Comparison of ENCODE assay signal across 30 mouse cellular contexts in the genomic region with DNA sequence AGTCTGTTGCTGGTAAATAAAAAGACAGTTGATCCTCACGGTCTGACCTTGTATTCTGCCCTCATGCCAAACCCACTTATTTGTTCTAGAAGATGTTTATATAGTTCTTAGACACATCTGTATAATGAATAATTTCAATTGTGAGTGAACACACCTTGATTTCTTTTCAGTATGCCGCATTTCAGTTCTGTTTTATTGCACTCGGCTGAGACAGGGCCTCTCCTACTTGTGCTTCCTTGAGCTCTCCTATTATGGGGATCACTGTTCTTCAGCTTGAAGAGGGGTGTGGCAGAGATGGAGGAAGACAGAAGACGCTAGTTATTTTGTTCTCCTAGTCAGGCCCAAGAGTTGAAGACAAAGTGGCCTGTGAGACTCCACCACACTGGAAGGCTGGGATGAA.
"Had no signal": no experiment of that assay in that cellular context is flagged by ENCODE, and none has a peak within 500 bp of the region (broad histone marks: within the 10 kb centered on the region; RNA-seq: fewer than 3 reads in every experiment).

No protein-coding gene starts in this region.

- H3K4me3 ChIP-seq: left cerebral cortex, adult 2 months; limb, embryonic 10.5 days; limb, embryonic 12.5 days; limb, embryonic 13.5 days; limb, embryonic 15.5 days; liver, embryonic 12.5 days; liver, embryonic 13.5 days; liver, embryonic 15.5 days; lung, embryonic 15.5 days; megakaryocyte, embryonic 14.5 days; midbrain, embryonic 10.5 days; midbrain, embryonic 12.5 days; midbrain, embryonic 13.5 days; midbrain, embryonic 15.5 days; myocyte had no signal

- H3K9ac ChIP-seq: limb, embryonic 12.5 days; limb, embryonic 13.5 days; limb, embryonic 15.5 days; liver, embryonic 12.5 days; liver, embryonic 13.5 days; liver, embryonic 14.5 days; liver, embryonic 15.5 days; liver, postnatal 0 days; lung, embryonic 14.5 days; lung, embryonic 15.5 days; midbrain, embryonic 12.5 days; midbrain, embryonic 13.5 days; midbrain, embryonic 15.5 days had no signal

- H3K27ac ChIP-seq: left cerebral cortex, adult 2 months; limb, embryonic 10.5 days; limb, embryonic 12.5 days; limb, embryonic 13.5 days; limb, embryonic 15.5 days; liver, embryonic 12.5 days; liver, embryonic 13.5 days; liver, embryonic 14.5 days; liver, embryonic 15.5 days; lung, embryonic 15.5 days; macrophage; midbrain, embryonic 10.5 days; midbrain, embryonic 12.5 days; midbrain, embryonic 13.5 days; midbrain, embryonic 15.5 days had no signal

- H3K27me3 ChIP-seq: limb, embryonic 12.5 days; limb, embryonic 13.5 days; limb, embryonic 15.5 days; liver, embryonic 12.5 days; liver, embryonic 13.5 days; liver, embryonic 15.5 days; lung, embryonic 15.5 days; megakaryocyte, embryonic 14.5 days; midbrain, embryonic 12.5 days; midbrain, embryonic 13.5 days; midbrain, embryonic 15.5 days had no signal

- H3K9me3 ChIP-seq: limb, embryonic 10.5 days; limb, embryonic 12.5 days; limb, embryonic 13.5 days; limb, embryonic 15.5 days; liver, embryonic 12.5 days; liver, embryonic 13.5 days; liver, embryonic 15.5 days; lung, embryonic 15.5 days; midbrain, embryonic 10.5 days; midbrain, embryonic 12.5 days; midbrain, embryonic 13.5 days; midbrain, embryonic 15.5 days had no signal

- ATAC-seq: liver, embryonic 12.5 days; liver, postnatal 0 days; lung, postnatal 0 days; midbrain, embryonic 13.5 days; midbrain, embryonic 15.5 days had no signal

- H3K36me3 ChIP-seq: limb, embryonic 10.5 days; limb, embryonic 12.5 days; limb, embryonic 13.5 days; limb, embryonic 15.5 days; liver, embryonic 12.5 days; liver, embryonic 13.5 days; liver, embryonic 15.5 days; lung, embryonic 15.5 days; midbrain, embryonic 10.5 days; midbrain, embryonic 12.5 days; midbrain, embryonic 13.5 days; midbrain, embryonic 15.5 days had no signal

- H3K4me2 ChIP-seq: limb, embryonic 12.5 days; limb, embryonic 13.5 days; limb, embryonic 15.5 days; liver, embryonic 11.5 days; liver, embryonic 12.5 days; liver, embryonic 13.5 days; liver, embryonic 15.5 days; lung, embryonic 14.5 days; lung, embryonic 15.5 days; midbrain, embryonic 12.5 days; midbrain, embryonic 13.5 days; midbrain, embryonic 15.5 days had no signal

- DNase-seq: left cerebral cortex, postnatal 4 days; liver; liver, embryonic 13.5 days; liver, postnatal 0 days; lung, adult 18-20 months; lung, adult 2 months; lung, embryonic 14.5 days; lung, postnatal 10 days; lung, postnatal 14 days; lung, postnatal 36 days; lung, postnatal 4 days; midbrain, embryonic 14.5 days had no signal

- H3K4me1 ChIP-seq: limb, embryonic 10.5 days; limb, embryonic 12.5 days; limb, embryonic 13.5 days; limb, embryonic 15.5 days; liver, embryonic 12.5 days; liver, embryonic 15.5 days; lung, embryonic 15.5 days; megakaryocyte, embryonic 14.5 days; midbrain, embryonic 10.5 days; midbrain, embryonic 12.5 days; midbrain, embryonic 15.5 days had no signal
